Mouse (Mus musculus): ENCODE results near the gene C130050O18Rik. TPM values are rescaled to one million over a fixed set of nuclear protein-coding genes. Genes with fewer than 3 reads are reported as not detected.

The C130050O18Rik gene
- total RNA-seq, 2 experiments from 2014 or later: 0.33 TPM; not detected in 1

DNA sequence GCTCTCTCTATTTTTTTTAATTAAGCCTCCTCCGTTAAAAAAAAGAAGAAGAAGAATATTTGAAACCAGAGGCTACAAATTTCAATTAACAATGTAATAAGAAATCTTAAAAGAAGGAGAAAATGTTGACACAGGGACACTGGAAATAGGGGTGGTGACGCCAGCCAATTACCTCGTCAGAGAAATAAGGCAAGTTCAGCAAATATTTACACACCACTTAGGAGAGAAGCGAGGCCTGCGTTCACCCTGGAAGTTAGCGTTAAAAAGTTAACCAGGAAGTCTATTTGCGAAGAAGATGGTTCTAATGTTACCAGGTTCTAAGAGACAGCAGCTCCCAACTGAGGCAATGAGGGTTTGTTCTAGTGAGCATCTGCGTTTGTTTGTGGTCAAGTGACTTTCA is 52.2 kb downstream of the C130050O18Rik start:
- no peak for DNase-seq (ENCODE audit: low spot score in 2 of 2)

DNA sequence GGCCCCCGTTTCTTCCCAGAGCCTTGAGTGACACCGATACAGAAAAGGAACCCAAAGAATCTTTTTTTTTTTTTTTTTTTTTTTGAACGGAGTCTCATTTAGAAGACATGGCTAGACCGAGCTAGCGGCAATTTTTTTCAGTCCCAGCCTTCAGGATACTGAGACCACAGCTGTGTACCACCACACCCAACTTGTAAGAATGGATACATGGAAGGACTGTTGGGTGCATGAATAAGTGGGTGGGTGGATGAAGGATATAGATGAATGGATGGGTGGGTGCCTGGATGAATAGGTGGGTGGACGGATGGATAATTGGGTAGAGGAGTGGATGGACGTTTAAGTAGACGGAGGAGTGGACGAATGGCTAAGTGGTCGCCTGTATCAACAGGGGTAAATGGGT is 54.9 kb downstream of the C130050O18Rik start:
- DNase-seq (ENCODE audit: low spot score in 2 of 2): no peak

DNA sequence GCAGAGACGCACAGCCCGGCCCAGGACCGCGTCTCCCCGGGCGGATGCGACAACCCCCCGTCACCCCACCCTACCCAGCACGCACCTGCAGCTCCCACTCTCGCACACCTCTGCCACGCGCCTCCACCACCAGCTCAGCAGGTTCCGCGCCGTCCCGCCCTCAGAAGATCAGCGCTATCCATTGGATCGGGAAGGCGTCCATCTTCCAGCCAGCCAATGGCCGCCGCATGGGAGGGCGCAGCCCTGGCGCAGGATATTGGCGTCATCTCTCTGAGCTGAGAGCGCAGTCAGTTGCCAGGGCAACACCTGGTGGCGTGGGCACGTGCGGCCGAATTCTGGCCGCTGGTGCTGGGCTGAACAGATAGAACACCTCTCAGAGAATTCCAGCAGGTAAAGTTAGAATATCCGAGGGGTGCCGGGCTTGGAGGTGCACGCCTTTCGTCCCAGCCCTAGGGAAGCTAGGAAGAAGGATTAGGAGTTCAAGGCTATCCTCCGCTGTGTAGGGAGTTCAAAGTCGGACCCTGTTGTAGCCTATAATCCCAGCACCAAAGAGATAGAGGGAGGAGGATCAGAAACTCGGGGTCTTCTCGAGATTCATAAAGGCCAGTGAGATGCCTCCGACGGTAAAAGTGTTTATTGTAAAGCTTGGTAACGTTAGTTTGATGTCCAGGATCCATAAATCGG is 55.4 kb downstream of the C130050O18Rik start, which contains the start of gene 3110082I17Rik:
Gene 3110082I17Rik, minus strand, starts transcription at position 144 of the 684 bp plus-strand sequence.
- DNase-seq (ENCODE audit: low spot score in 2 of 2): peak; percentile 99

DNA sequence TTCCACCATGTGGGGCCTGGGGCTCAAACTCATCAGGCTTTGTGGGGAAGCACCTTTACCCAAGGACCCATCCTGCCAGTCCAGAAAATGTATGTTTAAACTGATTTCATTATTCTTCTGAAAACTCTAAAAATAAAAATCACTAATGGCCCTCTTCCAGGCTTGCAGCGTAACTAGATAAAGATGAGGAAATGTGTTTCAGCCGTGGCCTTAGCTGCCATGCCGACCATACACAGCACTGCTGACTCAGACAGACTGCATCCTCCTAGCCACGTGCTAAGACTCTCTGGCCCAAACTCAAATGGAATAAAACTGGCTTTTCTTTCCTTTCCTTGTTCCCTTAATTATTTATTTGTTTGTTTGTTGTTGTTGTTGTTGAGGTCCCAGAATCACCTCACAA is 59.8 kb downstream of the C130050O18Rik start:
- DNase-seq (ENCODE audit: low spot score in 2 of 2): no peak

Small RNAs within 50 kb of the gene (microRNA-seq; reads per million reads assigned to microRNA genes)
- gene Mir339: 266 to 366 reads per million in 2 experiments

Other genes with a start within 250 kb of the C130050O18Rik start
- 100 to 1,000 TPM; 109 to 132 TPM for gene Sun1, start 204.6 kb upstream of the C130050O18Rik start, total RNA-seq (2021)
- 10 to 100 TPM; 50.0 to 52.4 TPM for gene Get4, start 153.0 kb upstream of the C130050O18Rik start, total RNA-seq (2021)
- gene Adap1, start 79.7 kb upstream of the C130050O18Rik start, total RNA-seq (2021): 100 to 1,000 TPM; 229 to 237 TPM
- 10 to 100 TPM; 66.8 to 67.7 TPM for gene Cox19, start 53.9 kb upstream of the C130050O18Rik start, total RNA-seq (2021)
- not detected for gene Cyp2w1, start 52.7 kb upstream of the C130050O18Rik start, total RNA-seq (2021)
- 10 to 100 TPM; 10.6 to 13.0 TPM for gene Gpr146, start 27.6 kb upstream of the C130050O18Rik start, total RNA-seq (2021)
- 1 to 10 TPM; 2.8 to 3.0 TPM for gene Gper1, start 17.9 kb downstream of the C130050O18Rik start, total RNA-seq (2021)
- 10 to 100 TPM; 14.1 to 14.6 TPM for gene 3110082I17Rik, start 55.2 kb downstream of the C130050O18Rik start, total RNA-seq (2021)
- gene Zfand2a, start 79.3 kb downstream of the C130050O18Rik start, total RNA-seq (2021): 10 to 100 TPM; 54.6 to 57.6 TPM
- gene Uncx, start 138.2 kb downstream of the C130050O18Rik start, total RNA-seq (2021): under 1 TPM; 0.23 to 0.30 TPM

Measured in left cerebral cortex, adult 18-20 months (tissue).